Mouse (Mus musculus): ENCODE results near the gene Sim2. TPM values are rescaled to one million over a fixed set of nuclear protein-coding genes. Genes with fewer than 3 reads are reported as not detected.

Sim2 gene
- total RNA-seq, 2 experiments from 2014 or later, result not detected

GRCm38 (mm10) chr16:94157819-94158218 is 73.1 kb downstream of the Sim2 start:
- DNase-seq (ENCODE audit: low spot score in 2 of 2), result no peak

DNA sequence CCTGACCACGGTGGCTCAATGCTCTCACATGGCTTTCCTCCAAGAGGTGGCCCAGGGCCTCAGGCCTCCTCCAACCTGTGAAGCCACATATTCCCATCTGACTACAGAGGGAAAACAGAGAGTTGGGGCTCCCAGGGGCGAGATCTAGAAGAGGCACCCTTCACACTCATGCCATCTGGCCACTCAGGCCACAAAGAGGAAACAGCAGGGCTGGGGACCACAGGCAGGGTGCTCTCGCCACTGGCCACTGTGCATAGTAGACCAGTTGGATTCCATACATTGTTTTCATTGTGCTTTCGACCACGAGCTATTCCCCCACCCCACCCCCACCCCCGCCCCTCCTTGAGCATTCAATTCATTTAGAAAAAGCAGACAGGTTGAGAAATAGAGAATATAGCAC is 77.3 kb downstream of the Sim2 start:
- DNase-seq (ENCODE audit: low spot score in 2 of 2), result no peak

GRCm38 (mm10) chr16:94163051-94163450 is 78.3 kb downstream of the Sim2 start:
- peak in 1 of 2 experiments; percentile 28 for DNase-seq (ENCODE audit: low spot score in 2 of 2)

DNA sequence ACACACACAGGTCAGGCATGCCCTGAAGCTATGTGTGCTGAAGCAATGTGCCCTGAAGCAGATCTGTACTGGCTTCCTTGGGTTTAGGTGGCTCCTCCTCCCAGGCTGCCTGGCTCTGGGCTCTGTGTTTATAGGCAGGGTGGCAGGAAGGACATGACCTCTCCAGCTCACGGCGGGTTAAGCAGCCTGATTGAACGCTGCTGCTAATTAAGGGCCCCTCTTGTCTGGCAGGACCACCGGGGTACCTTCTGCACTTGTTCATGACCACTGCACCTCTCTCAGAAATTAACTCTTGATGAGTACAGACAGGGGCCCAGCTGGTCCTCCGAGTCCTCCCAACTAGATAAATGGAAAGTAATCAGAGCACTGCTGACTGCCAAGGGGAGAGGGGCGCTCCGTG is 79.5 kb downstream of the Sim2 start:
- DNase-seq (ENCODE audit: low spot score in 2 of 2), result no peak

DNA sequence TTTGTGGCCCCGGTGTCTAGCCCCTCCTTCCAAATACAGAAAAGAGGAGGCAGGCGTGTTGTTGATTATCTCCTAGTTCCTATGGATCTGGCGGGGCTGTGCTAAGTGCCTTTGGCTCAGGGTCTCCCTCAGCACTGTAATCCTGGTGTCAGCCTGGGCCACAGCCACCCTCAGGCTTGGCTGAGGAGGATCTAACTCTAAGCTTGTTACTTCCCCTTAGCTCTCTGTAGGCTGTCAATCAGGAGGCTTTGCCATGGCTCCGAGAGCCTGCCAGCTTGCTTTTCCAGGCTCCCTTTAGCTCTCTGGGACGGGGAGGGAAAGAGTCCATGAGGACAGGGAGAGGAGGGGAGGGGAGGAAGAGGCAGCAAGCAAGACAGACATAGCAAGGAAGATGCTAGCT is 80.2 kb downstream of the Sim2 start:
- DNase-seq (ENCODE audit: low spot score in 2 of 2), result no peak

DNA sequence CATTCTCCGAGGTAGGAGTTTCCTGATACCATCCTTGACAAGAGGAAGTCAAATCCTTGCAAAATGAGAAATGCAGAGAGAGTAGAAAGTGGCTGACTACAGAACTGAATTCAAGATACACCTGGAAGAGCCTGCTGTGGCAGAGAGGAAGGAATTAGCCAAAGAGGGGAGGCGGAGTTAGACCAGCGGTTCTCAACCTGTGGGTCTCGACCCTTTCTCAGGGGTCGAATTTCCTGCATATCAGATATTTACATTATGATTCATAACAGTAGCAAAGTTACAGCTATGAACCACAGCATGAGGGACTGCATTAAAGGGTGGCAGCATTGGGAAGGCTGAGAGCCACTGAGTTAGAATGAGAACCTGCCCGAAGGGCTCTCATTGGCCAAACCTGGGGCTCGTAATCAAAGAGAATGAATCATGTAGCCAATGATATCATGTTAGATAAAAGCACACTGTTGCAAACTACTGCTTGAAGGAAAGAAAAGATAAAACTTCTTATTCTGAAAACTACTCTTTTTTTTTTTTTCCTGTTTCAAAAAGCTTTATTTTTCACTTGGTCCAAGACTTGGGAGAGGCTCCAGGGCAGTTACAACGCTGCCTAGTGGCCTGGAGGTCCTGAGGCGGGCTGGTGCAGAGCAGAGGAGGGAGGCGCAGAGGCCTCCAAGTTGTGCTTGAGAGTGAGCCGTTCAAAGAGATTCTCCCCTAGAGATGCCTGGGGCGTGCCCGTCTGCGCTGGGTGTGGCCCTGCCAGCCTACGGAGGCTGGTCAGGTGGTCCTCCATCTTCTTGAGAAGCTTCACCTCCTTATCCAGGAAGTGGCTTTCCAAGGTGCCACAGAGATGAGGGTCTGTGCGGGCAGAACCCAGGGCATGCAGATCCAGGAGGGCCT is 84.2 kb downstream of the Sim2 start:
- no peak for DNase-seq (ENCODE audit: low spot score in 2 of 2)

DNA sequence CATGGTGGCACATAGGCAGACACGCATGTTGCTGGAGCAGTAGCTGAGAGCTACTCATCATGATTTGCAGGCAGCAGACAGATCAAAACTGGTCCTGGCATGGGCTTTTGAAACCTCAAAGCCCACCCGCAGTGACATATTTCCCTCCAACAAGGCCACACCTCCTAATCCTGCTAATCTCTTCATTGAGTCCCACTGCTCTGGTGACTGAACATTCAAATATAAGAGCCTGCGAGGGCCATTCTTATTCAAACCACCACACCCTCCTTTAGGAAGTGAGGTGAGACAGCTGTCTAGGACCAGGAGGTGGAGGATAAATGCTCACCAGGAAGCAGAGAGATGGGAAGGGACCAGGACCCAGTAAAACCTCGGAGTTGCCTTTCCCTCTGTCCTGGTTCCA is 85.5 kb downstream of the Sim2 start:
- no peak for DNase-seq (ENCODE audit: low spot score in 2 of 2)

DNA sequence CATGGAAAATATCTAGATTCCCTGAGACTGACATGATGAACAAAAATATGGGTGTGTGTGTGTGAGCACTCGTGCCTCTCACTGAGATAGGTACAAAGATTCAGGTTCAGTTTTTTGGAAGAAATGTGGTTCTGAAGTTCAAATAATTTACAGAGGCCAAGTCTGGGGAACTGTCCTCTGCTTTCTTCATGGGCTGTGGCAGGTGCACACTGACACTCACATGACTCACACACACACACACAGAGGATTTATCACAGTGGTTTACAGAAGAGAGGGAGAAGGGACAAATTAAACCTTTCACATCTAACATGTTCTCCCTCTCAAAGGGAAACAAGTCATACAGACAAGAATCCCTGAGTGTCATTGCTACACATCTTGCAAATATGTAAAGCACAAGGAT is 88.6 kb downstream of the Sim2 start:
- DNase-seq (ENCODE audit: low spot score in 2 of 2), result no peak

DNA sequence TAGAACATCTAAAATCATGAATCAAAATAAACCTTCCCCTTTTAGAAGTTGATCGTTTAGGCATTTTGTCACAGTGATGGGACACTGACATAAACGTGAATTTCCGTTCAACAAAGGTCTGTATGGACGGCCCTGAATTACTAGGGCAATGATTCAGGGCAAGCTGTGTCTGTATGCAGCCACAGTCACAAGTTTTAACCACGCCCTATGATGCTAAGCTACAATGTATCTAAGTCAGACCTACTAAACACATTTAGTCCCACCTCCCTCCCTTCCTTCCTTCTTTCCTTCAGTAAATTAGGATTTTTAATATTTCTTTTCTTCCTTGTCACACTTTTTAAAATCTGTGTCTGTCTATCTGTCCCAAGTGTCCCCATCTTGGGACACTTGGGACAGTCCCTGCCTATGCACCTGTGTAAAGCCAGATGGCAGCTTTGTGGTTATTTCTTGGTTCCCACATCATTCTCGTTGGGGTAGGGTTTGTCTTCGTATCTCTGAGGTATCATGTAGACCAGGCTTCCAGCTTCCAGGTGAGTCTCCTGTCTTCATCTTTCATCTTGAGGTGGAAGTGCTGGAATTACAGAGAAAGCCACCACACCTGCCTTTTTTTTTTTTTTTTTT is 90.7 kb downstream of the Sim2 start:
- DNase-seq (ENCODE audit: low spot score in 2 of 2), result no peak

Small RNA genes within 50 kb of the gene (microRNA-seq; reads per million reads assigned to microRNA genes)
- gene Gm23062 (ENCODE audit: borderline number of aligned reads in 2 of 2), result 0 reads per million in 2 experiments

Other genes with a start within 250 kb of the Sim2 start
- 1 to 10 TPM; 1.5 to 2.1 TPM for gene Chaf1b, start 201.0 kb upstream of the Sim2 start, total RNA-seq (2021)
- gene Cldn14, start 76.1 kb upstream of the Sim2 start, total RNA-seq (2021), result not detected
- 10 to 100 TPM; 14.8 to 16.5 TPM for gene Hlcs, start 228.6 kb downstream of the Sim2 start, total RNA-seq (2021)
- 1 to 10 TPM; 5.1 to 5.3 TPM for gene Ripply3, start 243.5 kb downstream of the Sim2 start, total RNA-seq (2021)